Mouse (Mus musculus): ENCODE results near the gene Ahdc1. TPM values are rescaled to one million over a fixed set of nuclear protein-coding genes. Genes with fewer than 3 reads are reported as not detected.

Gene Ahdc1
- polyA plus RNA-seq, 1 experiment from 2014 or later, result 1.6 TPM

- Histone ChIP-seq H3K79me2 (ENCODE audit: inconsistent target) (no peaks in the 10 kb centered on the region), H3K36me3 (ENCODE audit: inconsistent target) (no peaks in the 10 kb centered on the region), H3K27ac (no peak overlapping the region), H3K4me3 (ENCODE audit: inconsistent target) (no peak overlapping the region)
- WGBS (ENCODE audit: missing documents), result 75% methylated on average over 8 of the region's 8 CpGs
Measured at GRCm38 (mm10) chr4:133073192-133073591, 62.1 kb downstream of the Ahdc1 start.

- 89% methylated on average over 9 of the region's 9 CpGs for WGBS (ENCODE audit: missing documents)
- Histone ChIP-seq H3K27ac (no peak overlapping the region), H3K4me3 (ENCODE audit: inconsistent target) (no peak overlapping the region), H3K79me2 (ENCODE audit: inconsistent target) (no peaks in the 10 kb centered on the region), H3K36me3 (ENCODE audit: inconsistent target) (no peaks in the 10 kb centered on the region)
Measured at GRCm38 (mm10) chr4:133074070-133074819, 63.2 kb downstream of the Ahdc1 start.

GRCm38 (mm10) chr4:133074894-133075572 lies 64.0 kb downstream of the Ahdc1 start:
- Histone ChIP-seq H3K36me3 (ENCODE audit: inconsistent target) (no peaks in the 10 kb centered on the region), H3K4me3 (ENCODE audit: inconsistent target) (no peak overlapping the region), H3K27ac (no peak overlapping the region), H3K79me2 (ENCODE audit: inconsistent target) (no peaks in the 10 kb centered on the region)
- WGBS (ENCODE audit: missing documents), result 96% methylated on average over 8 of the region's 8 CpGs

- Histone ChIP-seq H3K4me3 (ENCODE audit: inconsistent target) (no peak overlapping the region), H3K79me2 (ENCODE audit: inconsistent target) (no peaks in the 10 kb centered on the region), H3K27ac (no peak overlapping the region), H3K36me3 (ENCODE audit: inconsistent target) (no peaks in the 10 kb centered on the region)
- 71% methylated on average over 5 of the region's 5 CpGs for WGBS (ENCODE audit: missing documents)
Measured at GRCm38 (mm10) chr4:133078947-133079346, 67.9 kb downstream of the Ahdc1 start.

- Histone ChIP-seq H3K27ac (no peak overlapping the region), H3K4me3 (ENCODE audit: inconsistent target) (no peak overlapping the region), H3K36me3 (ENCODE audit: inconsistent target) (no peaks in the 10 kb centered on the region), H3K79me2 (ENCODE audit: inconsistent target) (no peaks in the 10 kb centered on the region)
- WGBS (ENCODE audit: missing documents), result 86% methylated on average over 7 of the region's 7 CpGs
Measured at GRCm38 (mm10) chr4:133079416-133080113, 68.5 kb downstream of the Ahdc1 start.

- Histone ChIP-seq H3K79me2 (ENCODE audit: inconsistent target) (no peaks in the 10 kb centered on the region), H3K4me3 (ENCODE audit: inconsistent target) (no peak overlapping the region), H3K27ac (no peak overlapping the region), H3K36me3 (ENCODE audit: inconsistent target) (no peaks in the 10 kb centered on the region)
- WGBS (ENCODE audit: missing documents), result 100% methylated on average over 3 of the region's 3 CpGs
Measured at GRCm38 (mm10) chr4:133080862-133081261, 69.8 kb downstream of the Ahdc1 start.

- no peaks in the 10 kb centered on the region for H3K36me3 ChIP-seq (ENCODE audit: inconsistent target)
- no peak overlapping the region for H3K4me3 ChIP-seq (ENCODE audit: inconsistent target)
- 84% methylated on average over 6 of the region's 6 CpGs for WGBS (ENCODE audit: missing documents)
- H3K27ac ChIP-seq, result no peak overlapping the region
- no peaks in the 10 kb centered on the region for H3K79me2 ChIP-seq (ENCODE audit: inconsistent target)
Measured at GRCm38 (mm10) chr4:133082216-133082773, 71.2 kb downstream of the Ahdc1 start.

- Histone ChIP-seq H3K36me3 (ENCODE audit: inconsistent target) (no peaks in the 10 kb centered on the region), H3K27ac (no peak overlapping the region), H3K79me2 (ENCODE audit: inconsistent target) (no peaks in the 10 kb centered on the region), H3K4me3 (ENCODE audit: inconsistent target) (no peak overlapping the region)
- WGBS (ENCODE audit: missing documents), result 27% methylated on average over 3 of the region's 3 CpGs
Measured at GRCm38 (mm10) chr4:133083991-133084861, 73.2 kb downstream of the Ahdc1 start.

- WGBS (ENCODE audit: missing documents), result 7% methylated on average over 47 of the region's 53 CpGs
- Histone ChIP-seq H3K27ac (no peak overlapping the region), H3K36me3 (ENCODE audit: inconsistent target) (no peaks in the 10 kb centered on the region), H3K4me3 (ENCODE audit: inconsistent target) (no peak overlapping the region), H3K79me2 (ENCODE audit: inconsistent target) (no peaks in the 10 kb centered on the region)
Measured at GRCm38 (mm10) chr4:133085011-133085782, 74.1 kb downstream of the Ahdc1 start.

GRCm38 (mm10) chr4:133085783-133086342 lies 74.8 kb downstream of the Ahdc1 start:
- Histone ChIP-seq H3K36me3 (ENCODE audit: inconsistent target) (no peaks in the 10 kb centered on the region), H3K79me2 (ENCODE audit: inconsistent target) (no peaks in the 10 kb centered on the region), H3K4me3 (ENCODE audit: inconsistent target) (no peak overlapping the region), H3K27ac (no peak overlapping the region)
- 72% methylated on average over 11 of the region's 12 CpGs for WGBS (ENCODE audit: missing documents)

GRCm38 (mm10) chr4:133087177-133087714 lies 76.2 kb downstream of the Ahdc1 start:
- 93% methylated on average over 5 of the region's 6 CpGs for WGBS (ENCODE audit: missing documents)
- Histone ChIP-seq H3K4me3 (ENCODE audit: inconsistent target) (no peak overlapping the region), H3K36me3 (ENCODE audit: inconsistent target) (no peaks in the 10 kb centered on the region), H3K27ac (peak overlapping the region; percentile 9; the same call in 1 of the 2 replicates), H3K79me2 (ENCODE audit: inconsistent target) (no peaks in the 10 kb centered on the region)

- 19% methylated on average over 8 of the region's 8 CpGs for WGBS (ENCODE audit: missing documents)
- Histone ChIP-seq H3K79me2 (ENCODE audit: inconsistent target) (no peaks in the 10 kb centered on the region), H3K4me3 (ENCODE audit: inconsistent target) (no peak overlapping the region), H3K27ac (peak overlapping the region; percentile 9; the same call in 1 of the 2 replicates), H3K36me3 (ENCODE audit: inconsistent target) (no peaks in the 10 kb centered on the region)
Measured at GRCm38 (mm10) chr4:133087835-133088234, 76.8 kb downstream of the Ahdc1 start.

GRCm38 (mm10) chr4:133089319-133089718 lies 78.3 kb downstream of the Ahdc1 start:
- Histone ChIP-seq H3K79me2 (ENCODE audit: inconsistent target) (no peaks in the 10 kb centered on the region), H3K4me3 (ENCODE audit: inconsistent target) (no peak overlapping the region), H3K36me3 (ENCODE audit: inconsistent target) (no peaks in the 10 kb centered on the region), H3K27ac (no peak overlapping the region)
- WGBS (ENCODE audit: missing documents), result 90% methylated on average over 7 of the region's 9 CpGs
